Mouse (Mus musculus) kidney, postnatal 0 days (tissue): ENCODE data around the gene Gm7271. TPM values are rescaled to one million over a fixed set of nuclear protein-coding genes. Genes with fewer than 3 reads are reported as not detected.

Experiments used
- ATAC-seq: fragments of 200-750 bp; cut with Nextera tagmentation; replicated peaks from 2 replicates; pipeline ENCODE4 v1.8.0; 2017; ENCODE audit warnings: low read depth, moderate number of reproducible peaks, moderate TSS enrichment, moderate library complexity; ENCODE audit not compliant: low FRiP score
- DNase-seq: peaks from one replicate; pipeline ENCODE4 v3.0.0-alpha.2; 2016; ENCODE audit warnings: low spot score
- H3K27ac ChIP-seq: fragments of 300-500 bp; sonication (generic); 2 replicates; pipeline ENCODE4 v1.5.1; 2014; ENCODE audit warnings: mild to moderate bottlenecking
- H3K27me3 ChIP-seq: fragments of 300-500 bp; sonication (generic); 2 replicates; pipeline ENCODE4 v1.6.1; 2014; ENCODE audit warnings: low read length, mixed read lengths; ENCODE audit not compliant: insufficient read depth
- H3K36me3 ChIP-seq: fragments of 300-500 bp; sonication (generic); 2 replicates; pipeline ENCODE4 v1.6.1; 2014; ENCODE audit warnings: low read length, mixed read lengths; ENCODE audit not compliant: insufficient read depth
- H3K4me1 ChIP-seq: fragments of 300-500 bp; sonication (generic); replicated peaks from 2 replicates; pipeline ENCODE4 v1.6.1; 2014; ENCODE audit warnings: antibody characterized with exemption, low read length, mixed read lengths; ENCODE audit not compliant: insufficient read depth
- H3K4me2 ChIP-seq: fragments of 300-500 bp; sonication (generic); 2 replicates; pipeline ENCODE4 v1.6.1; 2014; ENCODE audit warnings: mild to moderate bottlenecking, low read length, moderate library complexity, mixed read lengths
- H3K4me3 ChIP-seq: fragments of 300-500 bp; sonication (generic); replicated peaks from 2 replicates; pipeline ENCODE4 v1.5.1; 2014; ENCODE audit warnings: low read depth, low read length
- H3K9ac ChIP-seq: fragments of 300-500 bp; sonication (generic); 2 replicates; pipeline ENCODE4 v1.6.1; 2014; ENCODE audit warnings: low read depth, low read length
- H3K9me3 ChIP-seq: fragments of 300-500 bp; sonication (generic); replicated peaks from 2 replicates; pipeline ENCODE4 v1.6.1; 2016; ENCODE audit warnings: low read length, inconsistent platforms, mixed read lengths
- CTCF ChIP-seq: IDR thresholded peaks from 2 replicates; pipeline ENCODE4 v1.5.1; 2016; ENCODE audit warnings: antibody characterized with exemption, low read depth, mild to moderate bottlenecking, moderate library complexity
- WGBS: fragments of 180-500 bp; shearing (Covaris S2); extraction: QIAGEN DNeasy Blood & Tissue Kit; methylation state at CpG from one replicate; pipeline ENCODE4 v1.1.7; 2014; 5-methylcytosine and 5-hydroxymethylcytosine counted together
- polyA plus RNA-seq: library from polyadenylated mRNA; unstranded; fragments of >200 nt; fragmentation: Nextera tagmentation; extraction: Ambion mirVana; gene quantifications from 2 replicates; pipeline ENCODE4 v1.2.1, GENCODE M21; 2015

Gene Gm7271
- polyA plus RNA-seq, 1 experiment from 2014 or later = not detected

DNA sequence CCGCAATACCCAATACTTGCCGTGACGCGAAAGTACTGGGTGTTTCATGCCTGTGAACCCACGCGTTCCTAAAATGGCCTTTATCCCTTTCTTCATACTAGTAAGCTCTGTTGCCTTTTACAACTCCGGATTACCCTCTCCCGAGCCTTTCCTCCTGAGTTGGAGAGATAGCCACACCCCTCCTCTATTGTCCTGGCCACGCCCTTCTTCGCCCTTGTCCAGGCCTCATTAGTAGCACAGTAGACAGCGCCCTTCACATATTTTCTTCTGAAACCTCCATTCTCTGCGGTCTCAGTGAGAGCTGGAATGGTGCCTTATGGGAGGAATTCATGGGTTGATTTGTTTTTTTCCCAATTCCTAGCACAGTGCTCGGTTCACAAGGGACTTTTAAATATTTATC lies 11.3 kb downstream of the Gm7271 start:
- WGBS = 81% methylated on average over 13 of the region's 13 CpGs
- TF ChIP-seq CTCF = no peak
- no peaks in the 10 kb centered on the region for H3K4me1 ChIP-seq
- no peaks in the 10 kb centered on the region for H3K9me3 ChIP-seq
- H3K9ac ChIP-seq = no peak overlapping the region
- no peak for DNase-seq
- no peak overlapping the region for H3K4me2 ChIP-seq
- H3K27ac ChIP-seq = no peak overlapping the region
- no peaks in the 10 kb centered on the region for H3K27me3 ChIP-seq
- no peak for ATAC-seq
- H3K4me3 ChIP-seq = no peak overlapping the region
- H3K36me3 ChIP-seq = no peaks in the 10 kb centered on the region

DNA sequence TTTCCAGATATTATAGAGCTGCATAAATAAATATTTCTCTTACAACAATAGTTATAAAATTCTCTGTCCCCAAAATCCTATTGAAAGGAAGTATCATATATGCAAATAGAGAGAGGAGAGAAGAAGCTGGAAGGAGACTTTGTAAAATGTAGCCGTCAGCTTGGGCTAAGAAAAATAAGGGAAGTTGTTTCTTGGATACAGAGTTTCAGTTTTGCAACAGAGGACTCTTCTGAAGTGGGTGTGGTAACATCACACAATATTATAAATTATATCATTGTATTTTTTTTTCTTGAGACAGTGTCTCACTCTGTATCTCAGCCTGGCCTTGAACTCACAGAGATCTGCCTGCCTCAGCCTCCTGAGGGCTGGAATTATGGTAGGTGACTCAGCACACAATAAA lies 38.6 kb downstream of the Gm7271 start:
- Histone ChIP-seq H3K27ac (no peak overlapping the region), H3K9ac (no peak overlapping the region), H3K27me3 (no peaks in the 10 kb centered on the region), H3K36me3 (no peaks in the 10 kb centered on the region), H3K4me3 (no peak overlapping the region), H3K4me2 (no peak overlapping the region), H3K9me3 (no peaks in the 10 kb centered on the region), H3K4me1 (no peaks in the 10 kb centered on the region)
- DNase-seq (no peak), ATAC-seq (no peak)
- 82% methylated on average over 1 of the region's 1 CpGs for WGBS
- TF ChIP-seq CTCF = no peak

DNA sequence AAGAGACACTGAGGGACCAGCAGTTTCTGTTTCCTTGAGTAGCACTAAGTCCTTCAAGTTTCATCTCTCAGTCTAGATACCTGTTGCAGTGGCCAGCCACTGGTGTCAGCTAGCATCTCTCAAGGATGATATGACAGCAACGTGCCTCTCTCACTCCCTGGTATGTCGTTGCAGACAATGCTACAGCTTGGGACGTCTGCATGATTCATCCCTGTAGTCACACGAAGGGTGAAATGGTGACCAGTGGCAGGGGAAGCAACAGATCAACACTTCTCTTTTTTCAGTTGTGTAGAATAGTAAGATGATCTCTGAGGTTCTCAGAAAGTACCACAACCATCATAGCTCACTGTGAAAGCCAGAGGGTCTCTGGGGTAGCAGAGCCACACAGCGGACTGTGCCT lies 40.8 kb downstream of the Gm7271 start:
- 74% methylated on average over 5 of the region's 5 CpGs for WGBS
- no peak overlapping the region for H3K27ac ChIP-seq
- no peak overlapping the region for H3K9ac ChIP-seq
- DNase-seq (no peak), ATAC-seq (no peak)
- no peaks in the 10 kb centered on the region for H3K4me1 ChIP-seq
- no peaks in the 10 kb centered on the region for H3K36me3 ChIP-seq
- no peak overlapping the region for H3K4me3 ChIP-seq
- H3K4me2 ChIP-seq = no peak overlapping the region
- no peak for TF ChIP-seq CTCF
- H3K27me3 ChIP-seq = no peaks in the 10 kb centered on the region
- no peaks in the 10 kb centered on the region for H3K9me3 ChIP-seq

DNA sequence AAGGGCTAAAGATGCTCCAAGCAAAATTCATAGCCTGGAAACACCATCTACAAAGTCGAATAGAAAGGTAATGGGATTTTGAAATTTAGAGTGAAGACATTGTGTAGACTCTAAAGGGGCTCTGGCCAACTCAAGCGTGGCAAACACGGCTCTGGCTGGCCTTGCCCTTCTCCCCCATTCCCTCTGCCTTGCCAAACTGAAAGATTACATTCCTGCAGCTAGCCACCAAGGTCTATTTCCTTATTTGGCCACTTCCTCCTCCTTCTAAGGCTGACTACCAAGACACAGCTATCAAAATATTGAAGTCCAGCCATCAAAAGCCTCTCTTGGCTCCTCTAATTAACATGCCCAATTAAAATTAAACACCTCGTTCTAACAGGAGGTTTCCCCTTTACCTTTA lies 41.2 kb downstream of the Gm7271 start:
- Histone ChIP-seq H3K9me3 (no peaks in the 10 kb centered on the region), H3K9ac (no peak overlapping the region), H3K4me1 (peaks cover 4% of the 10 kb centered on the region; the same call in 1 of the 2 replicates), H3K27ac (no peak overlapping the region), H3K36me3 (no peaks in the 10 kb centered on the region), H3K4me3 (no peak overlapping the region), H3K4me2 (no peak overlapping the region), H3K27me3 (no peaks in the 10 kb centered on the region)
- no peak for ATAC-seq
- TF ChIP-seq CTCF = no peak
- no peak for DNase-seq
- WGBS = 53% methylated on average over 4 of the region's 4 CpGs

DNA sequence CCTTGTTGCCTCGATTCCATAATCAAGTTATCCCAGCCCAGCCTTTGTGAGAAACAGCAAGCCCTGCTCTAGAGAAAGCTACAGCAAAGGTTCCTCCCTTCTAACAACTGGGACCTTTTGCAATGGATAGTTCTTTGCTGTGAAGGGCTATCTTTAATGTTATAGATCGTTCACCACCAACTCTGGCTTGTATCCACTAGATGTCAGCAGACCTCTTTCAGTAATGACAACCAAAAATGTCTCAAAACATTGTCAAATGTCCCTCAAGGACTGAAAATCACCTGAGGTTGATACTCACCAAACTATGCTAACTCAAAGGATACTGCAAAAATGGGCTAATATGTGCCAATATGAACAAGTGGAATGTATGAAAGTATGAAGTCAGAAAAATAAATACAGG lies 42.0 kb downstream of the Gm7271 start:
- Histone ChIP-seq H3K27ac (no peak overlapping the region), H3K4me3 (no peak overlapping the region), H3K27me3 (no peaks in the 10 kb centered on the region), H3K9me3 (no peaks in the 10 kb centered on the region), H3K9ac (no peak overlapping the region), H3K4me2 (no peak overlapping the region), H3K36me3 (no peaks in the 10 kb centered on the region), H3K4me1 (peaks cover 7% of the 10 kb centered on the region; the same call in 1 of the 2 replicates)
- no peak for DNase-seq
- 45% methylated on average over 2 of the region's 2 CpGs for WGBS
- no peak for ATAC-seq
- peak; percentile 54 for TF ChIP-seq CTCF

DNA sequence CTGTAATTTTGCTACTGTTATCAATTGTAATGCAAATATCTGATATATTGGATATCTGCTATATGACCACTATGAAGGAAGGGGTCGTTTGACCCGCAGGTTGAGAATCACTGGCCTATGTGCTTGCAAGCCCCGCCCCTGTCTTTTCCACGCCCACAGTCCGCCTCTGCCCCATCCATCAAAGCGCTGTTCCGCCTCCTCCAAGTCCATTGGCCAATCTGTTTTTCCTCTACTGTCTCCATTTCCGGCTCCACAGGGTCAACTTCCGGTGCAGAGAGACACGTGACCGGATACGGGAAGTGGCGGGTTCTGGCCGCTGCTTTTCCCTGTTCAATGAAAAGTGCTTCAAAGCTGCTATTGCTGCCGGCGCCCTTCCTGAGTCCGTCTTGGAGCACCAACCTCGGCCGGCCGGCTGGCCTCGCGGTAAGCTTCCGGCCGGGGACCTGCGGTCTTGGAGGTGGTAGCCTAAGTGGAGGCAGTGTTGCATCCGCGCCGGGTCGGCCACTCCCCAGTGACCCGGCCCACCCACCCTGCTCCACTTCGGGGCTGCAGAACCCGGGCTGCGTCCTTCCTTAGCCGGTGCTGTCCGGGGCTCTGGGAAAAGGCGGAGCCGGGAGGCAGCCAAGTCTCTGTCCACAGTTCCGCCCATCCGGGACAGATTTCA lies 45.3 kb downstream of the Gm7271 start, which contains the start of gene Exoc1:
TSS of gene Exoc1 (plus strand) at position 272 of the 664 bp plus-strand sequence.
- peak within 1 kb of the TSS; percentile 90 for H3K27ac ChIP-seq
- under 1% methylated on average over 39 of the region's 39 CpGs for WGBS
- H3K9ac ChIP-seq = peak within 1 kb of the TSS; percentile 79
- ATAC-seq (peak; percentile 99), DNase-seq (peak; percentile 99)
- peaks cover 7% of the 10 kb centered on the region; the same call in 1 of the 2 replicates for H3K4me1 ChIP-seq
- no peaks in the 10 kb centered on the region for H3K9me3 ChIP-seq
- no peaks in the 10 kb centered on the region for H3K36me3 ChIP-seq
- no peak for TF ChIP-seq CTCF
- H3K27me3 ChIP-seq = no peaks in the 10 kb centered on the region
- H3K4me3 ChIP-seq = peak within 1 kb of the TSS; percentile 57
- H3K4me2 ChIP-seq = peak within 1 kb of the TSS; percentile 69

DNA sequence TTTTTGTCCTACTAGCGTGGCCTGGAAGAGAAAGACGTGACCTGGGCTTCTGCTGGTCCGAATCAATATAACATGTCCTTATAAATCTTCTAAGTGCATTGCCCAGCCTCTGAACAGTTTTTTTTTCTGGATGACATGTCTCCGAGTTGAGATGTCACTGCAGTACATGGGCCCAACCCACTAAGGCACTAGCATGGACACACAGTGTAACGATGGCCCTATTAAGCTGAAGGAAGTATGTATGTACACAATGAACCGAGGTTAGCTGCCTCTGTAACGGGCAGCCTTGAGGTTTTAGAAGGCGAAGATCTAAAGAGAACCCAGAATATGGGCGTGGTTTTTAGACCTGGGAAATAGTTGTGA lies 45.8 kb downstream of the Gm7271 start:
- no peaks in the 10 kb centered on the region for H3K9me3 ChIP-seq
- peak; percentile 17; the same call in 1 of the 2 replicates for ATAC-seq
- H3K9ac ChIP-seq = peak overlapping the region; percentile 79
- H3K4me1 ChIP-seq = peaks cover 7% of the 10 kb centered on the region; the same call in 1 of the 2 replicates
- no peak for DNase-seq
- no peaks in the 10 kb centered on the region for H3K36me3 ChIP-seq
- 9% methylated on average over 9 of the region's 9 CpGs for WGBS
- peak overlapping the region; percentile 69 for H3K4me2 ChIP-seq
- peak overlapping the region; percentile 90 for H3K27ac ChIP-seq
- H3K27me3 ChIP-seq = no peaks in the 10 kb centered on the region
- TF ChIP-seq CTCF = no peak
- peak overlapping the region; percentile 57 for H3K4me3 ChIP-seq
